Mouse (Mus musculus) left cerebral cortex, adult 18-20 months (tissue): ENCODE results near the gene Col6a4. TPM values are rescaled to one million over a fixed set of nuclear protein-coding genes. Genes with fewer than 3 reads are reported as not detected.

Experiments used
- DNase-seq, 2 experiments: peaks; one replicate each; pipeline ENCODE4 v3.0.0; 2021 to 2022; ENCODE audit warnings: low spot score in 2 of 2, mixed read lengths in 1 of 2
- long read RNA-seq, 2 experiments: library from polyadenylated mRNA; stranded (forward); transcript quantifications; one replicate each; pipeline ENCODE4 v2.0.0; 2021
- total RNA-seq, 2 experiments: library from RNA; stranded (reverse); gene quantifications; 2 replicates each; pipeline ENCODE4 v1.2.3; 2021

Gene Col6a4
- 1 to 10 TPM in 1 of 2 experiments, under 1 TPM in 1; 0.72 to 1.5 TPM for total RNA-seq
- long read RNA-seq, experiment 1, partial matches to known transcripts, result 1 of 1 reads
- long read RNA-seq, experiment 1, other reads (novel, unspliced or antisense), result 0 of 1 reads
- long read RNA-seq, experiment 2, partial matches to known transcripts, result 1 of 1 reads
- long read RNA-seq, experiment 2, other reads (novel, unspliced or antisense), result 0 of 1 reads

- DNase-seq, result no peak
Measured at GRCm38 (mm10) chr9:106096683-106097082, at the start of gene Col6a4. TSS of gene Col6a4 (minus strand) at chr9:106096783.

- DNase-seq, result no peak
Measured at GRCm38 (mm10) chr9:106145582-106145981, 49.0 kb upstream of the Col6a4 start.

GRCm38 (mm10) chr9:106144176-106144575 lies 47.6 kb upstream of the Col6a4 start:
- DNase-seq, result no peak

GRCm38 (mm10) chr9:106141955-106142354 lies 45.4 kb upstream of the Col6a4 start:
- DNase-seq, result no peak

- DNase-seq, result no peak
Measured at GRCm38 (mm10) chr9:106139763-106140162, 43.2 kb upstream of the Col6a4 start.

GRCm38 (mm10) chr9:106137671-106138216 lies 41.2 kb upstream of the Col6a4 start:
- no peak for DNase-seq

- DNase-seq, result no peak
Measured at GRCm38 (mm10) chr9:106130250-106130649, 33.7 kb upstream of the Col6a4 start.

- DNase-seq, result no peak
Measured at GRCm38 (mm10) chr9:106129072-106129471, 32.5 kb upstream of the Col6a4 start.

- no peak for DNase-seq
Measured at GRCm38 (mm10) chr9:106126786-106127251, 30.2 kb upstream of the Col6a4 start.

- DNase-seq, result peak; percentile 44 to 65
Measured at GRCm38 (mm10) chr9:106123599-106123998, 27.0 kb upstream of the Col6a4 start.

GRCm38 (mm10) chr9:106119075-106119474 lies 22.5 kb upstream of the Col6a4 start:
- DNase-seq, result no peak

- no peak for DNase-seq
Measured at GRCm38 (mm10) chr9:106115801-106116424, 19.3 kb upstream of the Col6a4 start.

GRCm38 (mm10) chr9:106112770-106113423 lies 16.3 kb upstream of the Col6a4 start:
- DNase-seq, result peak; percentile 76 to 91

GRCm38 (mm10) chr9:106106241-106106640 lies 9.7 kb upstream of the Col6a4 start:
- no peak for DNase-seq

- DNase-seq, result no peak
Measured at GRCm38 (mm10) chr9:106104401-106104800, 7.8 kb upstream of the Col6a4 start.

- DNase-seq, result no peak
Measured at GRCm38 (mm10) chr9:106101166-106101565, 4.6 kb upstream of the Col6a4 start.

GRCm38 (mm10) chr9:106100262-106100661 lies 3.7 kb upstream of the Col6a4 start:
- DNase-seq, result no peak

- peak in 1 of 2 experiments; percentile 8 for DNase-seq
Measured at GRCm38 (mm10) chr9:106099379-106100021, 2.9 kb upstream of the Col6a4 start.

GRCm38 (mm10) chr9:106081528-106081927 lies 15.1 kb downstream of the Col6a4 start:
- no peak for DNase-seq

GRCm38 (mm10) chr9:106080261-106081033 lies 16.1 kb downstream of the Col6a4 start:
- peak; percentile 41 to 51 for DNase-seq

- no peak for DNase-seq
Measured at GRCm38 (mm10) chr9:106077953-106078352, 18.6 kb downstream of the Col6a4 start.
